Mouse (Mus musculus) c-Kit-positive CD71-positive TER-119-positive erythroid progenitor cells, embryonic 14.5 days (primary cell): ENCODE data around the gene Dab2ip.

Experiments
- DNase-seq: peaks from one replicate; pipeline ENCODE4 v3.0.0-alpha.2; 2013; ENCODE audit warnings: low spot score

Gene Dab2ip

DNA sequence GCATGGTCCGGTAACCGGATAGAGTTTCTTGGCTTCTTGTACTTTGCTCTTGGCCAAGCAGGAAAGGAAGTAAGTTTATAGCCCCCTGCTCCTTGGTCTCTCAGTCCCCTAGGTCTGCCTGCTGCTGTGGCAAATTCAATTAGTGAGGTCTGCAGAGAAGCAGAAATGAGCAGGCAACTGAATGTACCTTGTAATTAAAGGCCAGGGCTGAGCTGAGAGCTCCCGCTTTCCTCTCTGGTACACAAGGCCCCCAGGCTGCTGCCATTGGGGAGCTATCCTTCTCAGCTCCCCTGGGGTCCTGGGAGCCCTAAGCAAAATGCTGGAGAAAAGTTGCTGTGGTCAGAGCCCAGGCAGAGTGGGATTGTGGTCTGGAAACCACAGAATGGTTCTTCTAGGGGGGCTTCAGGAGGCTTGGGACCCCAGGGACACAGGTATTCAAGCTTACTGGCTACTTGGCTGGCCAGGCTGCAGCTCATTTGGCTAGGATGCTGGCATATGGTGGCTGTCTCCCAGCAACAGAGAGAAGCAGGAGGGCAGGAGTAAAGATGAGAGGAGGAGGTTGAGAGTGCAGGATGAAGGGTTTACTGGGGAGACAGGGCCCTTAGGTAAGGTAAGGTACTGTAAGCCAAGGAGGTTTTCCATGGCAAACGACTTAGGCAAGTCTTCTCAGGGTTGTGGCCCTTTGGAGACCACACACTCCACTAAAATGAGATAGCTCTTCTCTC is 922 bp downstream of the Dab2ip start:
- no peak for DNase-seq

DNA sequence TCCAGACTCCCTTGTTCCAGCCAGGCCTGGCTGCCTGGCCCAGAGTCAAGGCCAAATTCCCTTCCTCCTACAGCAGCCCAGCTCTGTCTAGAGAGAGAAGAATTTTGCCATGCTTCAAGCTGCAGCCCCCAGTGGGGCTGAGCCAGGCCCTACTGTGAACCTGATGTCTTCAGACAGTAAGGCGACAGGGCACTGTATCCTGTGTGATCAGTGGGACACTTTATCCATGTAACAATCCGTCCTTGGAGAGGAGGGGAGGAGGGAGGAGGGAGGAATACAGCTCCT is 1.4 kb downstream of the Dab2ip start:
- DNase-seq = no peak

DNA sequence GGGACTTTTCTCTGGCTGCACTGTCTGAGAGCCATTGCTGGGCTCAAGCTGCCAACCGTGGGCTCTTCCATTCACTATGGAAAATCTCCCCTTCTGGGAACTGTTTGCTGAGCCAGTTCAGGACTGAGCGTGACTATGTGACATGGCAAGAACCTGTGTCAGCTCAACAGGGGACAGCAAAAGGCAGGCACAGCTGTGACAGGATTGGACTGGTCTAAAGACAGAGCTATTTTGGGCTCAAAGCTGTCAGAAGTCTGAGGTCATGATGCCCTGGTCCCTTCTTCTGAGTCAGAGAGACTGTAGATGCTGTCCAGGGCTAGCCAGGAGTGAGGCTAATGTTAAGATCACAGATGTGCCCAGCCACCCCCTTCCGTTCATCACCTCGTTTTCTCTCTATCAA is 5.7 kb downstream of the Dab2ip start:
- no peak for DNase-seq

DNA sequence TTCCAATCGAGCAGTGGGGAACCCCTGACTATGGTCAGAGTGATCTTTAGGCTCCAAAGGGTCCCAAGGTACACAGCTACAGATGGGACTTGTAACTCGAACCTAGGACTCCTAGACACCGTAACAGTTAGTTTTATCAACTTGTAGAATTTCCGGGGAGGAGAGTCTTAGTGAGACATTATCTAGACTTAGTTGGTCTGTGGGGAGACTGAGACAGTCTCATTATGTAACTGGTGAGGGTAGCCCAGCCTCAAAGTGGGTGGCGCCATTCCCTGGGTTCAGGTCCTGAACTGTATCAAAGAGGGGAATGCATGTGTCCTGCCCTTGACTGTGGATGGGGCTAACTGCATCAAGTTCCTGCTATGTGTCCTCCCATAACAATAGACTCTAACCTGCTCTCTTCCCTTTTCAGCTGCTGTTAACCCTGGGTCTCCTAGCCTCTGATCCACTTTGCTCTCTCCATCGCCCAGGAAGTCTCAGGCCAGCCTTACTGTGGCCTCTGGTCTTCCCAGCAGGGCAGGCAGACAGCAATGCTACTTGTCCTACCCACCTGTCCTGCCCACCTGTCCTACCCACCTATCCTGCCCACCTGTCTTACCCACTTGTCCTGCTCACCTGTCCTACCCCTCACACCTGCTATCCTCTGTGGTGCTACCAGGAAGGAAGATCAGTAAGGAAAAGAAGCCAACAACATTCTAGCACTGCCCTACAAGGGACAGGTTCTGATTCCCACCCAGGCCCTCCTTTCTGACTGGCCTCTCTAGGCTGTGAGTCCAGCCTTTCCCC is 7.2 kb downstream of the Dab2ip start:
- no peak for DNase-seq

DNA sequence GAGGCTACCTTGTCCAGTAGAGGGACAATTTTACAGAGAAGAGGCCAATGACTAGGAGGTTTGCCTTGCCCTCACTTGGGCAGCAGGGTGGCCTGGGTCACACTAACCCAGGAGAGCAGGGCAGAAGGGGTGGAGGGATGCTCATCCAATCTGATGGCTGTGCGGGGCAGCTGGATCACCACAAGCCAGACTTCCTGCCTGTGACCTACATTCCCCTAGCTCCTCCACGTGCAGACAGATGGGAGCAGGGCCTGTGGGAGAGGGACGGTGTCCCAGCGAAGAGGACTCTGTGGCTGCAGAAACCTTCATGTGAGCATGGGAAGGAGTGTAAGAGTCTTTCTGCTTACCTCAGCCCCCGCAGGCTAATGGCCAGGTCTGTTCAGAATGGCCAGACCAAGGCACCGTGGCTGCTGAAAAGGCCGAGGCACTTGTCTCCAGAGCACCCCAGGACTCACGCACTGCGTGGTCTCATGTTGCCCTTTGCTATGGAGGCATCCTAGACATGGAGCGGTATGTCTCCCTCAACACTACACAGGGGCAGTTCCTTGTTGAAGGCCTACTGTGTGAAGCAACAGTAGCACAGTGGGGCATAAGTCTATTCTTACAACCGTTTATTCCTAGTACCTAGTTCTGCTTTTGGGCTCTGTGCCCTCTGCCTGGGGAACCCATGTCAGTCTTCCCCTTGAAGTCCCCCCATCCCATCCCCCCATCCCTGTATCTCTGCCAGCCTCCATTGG is 9.1 kb downstream of the Dab2ip start:
- no peak for DNase-seq

- no peak for DNase-seq
Measured at GRCm38 (mm10) chr2:35567694-35568149, 9.7 kb downstream of the Dab2ip start.

DNA sequence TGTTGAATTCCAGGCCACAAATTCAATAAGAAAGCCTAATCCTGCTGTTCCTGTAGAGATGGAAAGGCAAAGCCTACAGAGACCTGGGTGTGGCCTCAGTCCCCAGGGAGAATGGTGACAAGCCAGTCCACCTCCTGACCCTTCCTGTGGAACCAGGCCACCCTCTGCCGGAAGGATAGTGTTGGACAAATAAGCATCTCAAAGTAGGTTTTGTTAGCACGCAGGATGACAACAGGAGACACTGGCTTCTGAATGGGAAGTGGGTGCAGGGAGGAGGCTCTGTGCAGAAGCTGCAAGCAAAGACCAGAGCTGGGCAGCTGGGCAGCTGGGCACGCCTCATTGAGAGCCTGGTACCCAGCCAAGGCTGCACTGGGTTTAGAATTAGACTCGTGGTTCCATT is 12.7 kb downstream of the Dab2ip start:
- no peak for DNase-seq

DNA sequence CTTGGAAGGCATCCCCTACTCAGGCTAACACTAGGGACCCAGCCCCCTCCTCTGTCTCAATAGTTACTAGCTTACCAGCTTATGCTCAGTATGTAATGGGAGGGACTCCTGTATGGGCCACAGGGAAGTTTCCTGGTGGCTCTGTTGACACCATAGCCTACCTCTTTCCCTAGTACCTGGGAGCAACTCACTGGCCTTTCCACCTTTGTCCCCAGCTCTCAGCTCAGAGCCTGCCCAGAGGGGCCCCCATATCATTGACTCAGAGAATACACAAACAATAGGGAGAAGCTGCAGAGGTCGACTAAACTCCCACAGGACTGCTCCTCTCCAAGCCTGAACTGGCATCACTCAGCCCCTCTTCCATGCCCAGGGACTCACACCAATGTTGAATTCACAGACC is 16.6 kb downstream of the Dab2ip start:
- DNase-seq = no peak

DNA sequence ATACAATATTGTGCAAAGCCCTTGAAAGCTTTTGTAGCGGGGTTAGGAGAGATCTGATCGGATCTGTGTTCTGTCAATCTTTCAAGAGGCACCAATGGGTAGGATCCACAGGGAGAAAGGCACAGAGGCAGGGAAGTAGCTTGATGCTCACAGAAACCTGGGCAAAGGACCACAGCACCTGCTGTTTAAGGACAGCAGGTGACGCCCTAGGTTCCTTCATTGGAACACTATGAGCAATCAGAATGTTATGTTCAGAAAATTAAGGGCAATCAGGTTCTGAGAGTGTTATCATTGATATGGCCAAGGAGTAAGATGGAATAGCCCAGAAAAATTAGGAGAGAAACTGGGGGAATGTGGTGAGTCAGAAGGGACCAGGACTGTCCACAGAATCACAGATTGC is 18.6 kb downstream of the Dab2ip start:
- DNase-seq = no peak

DNA sequence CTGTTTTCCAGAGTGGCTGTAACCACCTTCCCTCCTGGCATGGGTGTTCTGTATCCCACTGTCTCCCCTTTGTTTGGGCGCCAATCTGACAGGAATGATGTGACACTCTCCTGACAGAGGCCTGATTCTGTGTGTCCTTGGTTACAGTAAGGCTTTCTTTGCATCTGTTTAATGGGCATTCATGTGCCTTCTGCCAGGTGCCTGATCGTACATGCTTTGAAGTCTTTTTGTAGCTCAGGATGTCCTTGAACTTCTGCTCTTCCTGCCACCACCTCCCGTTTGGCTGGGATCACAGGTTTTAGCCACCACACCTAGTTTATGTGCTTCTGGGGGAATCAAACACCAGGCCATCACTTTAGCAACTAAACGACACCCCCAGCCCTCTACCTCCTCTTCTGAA is 22.0 kb downstream of the Dab2ip start:
- DNase-seq = no peak

GRCm38 (mm10) chr2:35581501-35582340 is 23.7 kb downstream of the Dab2ip start:
- DNase-seq = no peak

DNA sequence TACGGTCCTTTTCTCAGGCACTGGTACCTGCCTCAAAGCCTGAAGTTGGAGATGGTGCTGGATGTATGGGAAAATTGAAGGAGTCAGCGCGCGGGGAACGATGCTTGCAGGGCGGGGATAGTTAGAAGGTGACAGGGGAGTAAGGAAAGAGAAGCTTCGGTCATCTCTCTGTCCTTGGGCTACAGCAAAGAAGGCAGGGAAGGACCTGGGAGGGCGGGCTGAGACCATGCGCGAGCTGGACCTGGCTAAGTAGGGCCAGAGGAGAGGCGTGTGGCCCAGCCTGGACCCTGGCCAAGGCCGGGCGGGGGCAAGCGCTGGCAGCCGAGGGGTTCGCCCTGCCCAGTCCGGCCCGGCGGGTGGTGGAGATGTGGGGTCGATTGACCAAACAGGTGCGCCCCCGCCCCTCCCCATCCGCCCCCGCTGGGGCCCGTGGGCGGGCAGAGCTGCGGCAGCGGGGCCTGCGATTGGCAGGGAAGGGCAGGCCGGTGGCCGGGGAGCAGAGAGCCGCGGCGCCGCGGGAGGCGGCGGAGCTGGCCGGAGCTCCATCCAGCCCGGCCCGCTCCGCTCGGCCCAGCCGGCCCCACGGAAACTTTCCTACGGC is 24.4 kb downstream of the Dab2ip start:
- no peak for DNase-seq

DNA sequence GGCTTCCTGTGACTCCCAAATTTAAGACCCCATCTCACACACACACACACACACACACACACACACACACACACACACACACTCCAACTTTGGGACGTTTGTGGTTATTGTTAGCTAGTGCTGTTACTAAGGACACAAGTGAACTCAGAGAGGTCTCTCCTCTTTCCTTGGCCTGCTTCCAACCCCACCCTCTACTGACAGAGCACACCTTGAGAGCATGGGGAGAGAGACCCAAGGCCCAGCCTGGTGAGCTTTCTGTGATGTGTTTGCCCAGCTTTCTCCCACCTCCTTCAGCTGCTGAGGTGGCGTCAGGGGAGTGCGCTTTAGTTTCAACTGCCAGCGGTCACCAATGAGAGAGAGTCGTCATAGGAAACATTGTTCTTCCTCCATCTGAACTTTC is 25.3 kb downstream of the Dab2ip start:
- DNase-seq = no peak

DNA sequence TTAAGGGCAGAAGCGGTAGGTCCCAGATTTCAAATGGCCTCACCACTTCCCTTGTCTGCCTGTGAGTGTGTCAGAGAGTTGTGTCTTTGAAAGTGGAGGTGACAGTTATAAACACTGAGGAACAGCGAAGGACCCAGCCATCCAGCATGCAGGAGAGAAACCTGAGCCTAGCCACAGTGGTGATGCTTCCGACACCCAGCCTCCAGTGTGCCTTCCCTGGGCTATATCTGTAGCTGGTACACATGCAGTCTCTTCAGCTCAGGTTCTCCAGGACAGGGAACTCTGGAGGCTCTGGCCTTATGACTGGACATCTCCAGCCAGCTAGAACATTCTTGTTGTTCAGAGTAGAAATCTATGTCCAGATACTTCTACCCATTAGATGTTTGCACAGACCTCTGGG is 25.9 kb downstream of the Dab2ip start:
- no peak for DNase-seq

DNA sequence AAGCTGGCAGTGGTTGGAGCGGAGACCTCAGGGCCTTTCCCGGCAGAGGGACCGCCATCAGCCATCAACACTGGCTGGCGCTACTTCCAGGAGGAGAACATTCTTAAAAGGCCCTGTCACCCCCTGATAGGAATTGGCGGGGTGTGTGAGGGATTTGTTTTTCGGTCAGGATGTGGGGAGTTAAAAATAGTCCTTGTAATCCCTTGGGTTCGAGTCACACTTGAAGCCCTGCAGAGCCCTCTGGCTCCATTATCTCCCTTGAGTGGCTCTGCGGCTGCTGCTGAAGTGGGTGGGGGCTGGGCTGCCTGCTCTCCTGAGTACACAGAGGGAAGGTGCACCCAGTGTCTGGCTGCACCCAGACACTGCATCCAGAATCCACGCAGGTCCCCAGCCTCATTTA is 30.3 kb downstream of the Dab2ip start:
- no peak for DNase-seq

DNA sequence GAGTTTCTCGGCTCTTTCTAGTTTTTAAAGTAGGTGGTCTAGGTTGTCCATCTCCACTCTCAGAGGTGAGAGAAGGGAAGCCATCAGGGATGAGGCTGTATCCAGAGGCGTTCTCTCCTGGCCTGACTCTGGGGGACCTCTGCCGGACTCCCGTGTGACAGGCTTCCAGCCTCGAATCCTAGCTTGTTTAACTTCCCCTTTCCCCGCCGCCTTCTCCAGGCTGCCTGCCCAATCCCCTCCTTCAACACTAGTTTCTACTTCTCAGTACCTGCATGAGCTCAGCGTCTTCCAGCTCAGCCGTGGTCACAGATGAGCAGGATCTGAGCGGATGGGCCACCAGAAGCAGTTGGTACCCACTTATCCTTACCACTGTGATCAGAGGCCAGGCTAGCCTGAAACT is 31.3 kb downstream of the Dab2ip start:
- DNase-seq = no peak

GRCm38 (mm10) chr2:35589800-35590199 is 31.7 kb downstream of the Dab2ip start:
- no peak for DNase-seq

DNA sequence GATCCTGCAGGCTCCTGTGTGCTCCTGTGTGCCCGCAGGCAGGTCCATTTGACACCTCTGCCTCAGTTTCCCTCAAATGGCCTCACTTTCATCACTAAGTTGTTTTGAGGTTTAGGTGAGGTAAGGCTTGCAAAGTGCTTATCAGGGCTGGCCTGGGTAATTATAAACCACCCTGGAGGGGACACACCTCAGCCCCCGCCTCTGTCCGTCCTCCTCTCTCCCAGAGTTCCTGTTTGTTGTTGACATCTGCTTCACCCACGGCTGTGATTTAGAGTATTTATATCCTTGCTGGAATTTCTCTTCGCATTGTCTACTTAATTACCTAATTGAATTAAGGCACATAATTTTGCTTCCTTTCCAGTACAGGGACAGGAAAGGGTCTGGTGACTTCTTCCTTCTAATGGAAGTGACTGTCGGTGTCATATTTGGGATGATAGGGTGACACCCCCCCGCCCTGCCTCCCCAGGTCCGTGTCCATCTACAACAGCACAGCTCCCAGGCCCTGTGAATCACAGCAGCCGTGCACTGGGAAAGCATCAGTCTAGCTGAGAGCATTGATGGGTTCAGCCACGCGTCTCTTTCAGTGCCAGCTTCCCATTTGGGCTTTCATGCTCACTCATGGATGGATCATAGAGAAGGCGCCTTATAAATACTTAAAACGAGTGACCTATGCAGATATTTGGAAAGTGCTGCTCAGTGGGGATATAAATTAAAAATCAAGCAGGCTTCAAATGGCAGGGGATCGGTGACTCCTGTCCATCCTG is 34.1 kb downstream of the Dab2ip start:
- DNase-seq = no peak

GRCm38 (mm10) chr2:35592725-35593392 is 34.8 kb downstream of the Dab2ip start:
- DNase-seq = no peak

GRCm38 (mm10) chr2:35593889-35594288 is 35.8 kb downstream of the Dab2ip start:
- DNase-seq = no peak

DNA sequence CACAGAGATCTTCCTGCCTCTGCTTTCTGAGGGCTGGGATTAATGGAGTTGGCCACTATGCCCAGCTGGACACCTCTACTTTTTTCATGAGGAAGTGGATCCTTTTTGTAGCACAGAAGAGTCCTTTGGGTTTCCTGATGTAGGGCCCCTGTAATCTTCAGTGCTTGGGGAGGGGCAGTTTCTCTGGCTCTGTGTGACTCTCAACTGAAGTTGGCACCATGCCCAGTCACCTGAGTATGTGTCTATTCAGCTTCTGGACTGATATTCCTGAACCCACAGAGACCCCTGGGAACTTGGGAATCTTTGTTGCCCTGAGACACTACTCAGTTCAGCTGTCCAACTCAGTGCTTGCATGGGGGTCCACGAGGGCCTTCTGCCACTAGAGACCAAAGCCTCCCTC is 37.0 kb downstream of the Dab2ip start:
- DNase-seq = no peak
